Mouse (Mus musculus): ENCODE results near the gene Dpp9. TPM values are rescaled to one million over a fixed set of nuclear protein-coding genes. Genes with fewer than 3 reads are reported as not detected.

Gene Dpp9
- polyA plus RNA-seq, 1 experiment from 2014 or later = 12.0 TPM

GRCm38 (mm10) chr17:56233818-56234469, 15.2 kb upstream of the Dpp9 start:
- peak overlapping the region; percentile 17; the same call in 1 of the 2 replicates for H3K4me2 ChIP-seq (replicated peaks; ENCODE audit: low read depth)
- H3K9me3 ChIP-seq (ENCODE audit: control insufficient read depth) = no peaks in the 10 kb centered on the region
- H3K27ac ChIP-seq (ENCODE audit: low read depth, low read length) = no peak overlapping the region
- H3K9ac ChIP-seq (ENCODE audit: low read depth, low read length) = no peak overlapping the region
- WGBS = 2% methylated on average over 14 of the region's 14 CpGs
- no peaks in the 10 kb centered on the region for H3K27me3 ChIP-seq (replicated peaks; ENCODE audit: control insufficient read depth, insufficient read depth, low read length)
- no peaks in the 10 kb centered on the region for H3K4me1 ChIP-seq (replicated peaks; ENCODE audit: control insufficient read depth, insufficient read depth, low read length)
- H3K36me3 ChIP-seq (ENCODE audit: control insufficient read depth, insufficient read depth) = no peaks in the 10 kb centered on the region
- TF ChIP-seq CTCF (IDR thresholded peaks at IDR 0.05; ENCODE audit: low read depth) = no peak
- ATAC-seq = peak; percentile 88
- no peak overlapping the region for H3K4me3 ChIP-seq (ENCODE audit: low read depth, low read length)

GRCm38 (mm10) chr17:56233389-56233788, 14.7 kb upstream of the Dpp9 start:
- Histone ChIP-seq H3K4me3 (ENCODE audit: low read depth, low read length) (no peak overlapping the region), H3K27me3 (replicated peaks; ENCODE audit: control insufficient read depth, insufficient read depth, low read length) (no peaks in the 10 kb centered on the region), H3K4me1 (replicated peaks; ENCODE audit: control insufficient read depth, insufficient read depth, low read length) (no peaks in the 10 kb centered on the region), H3K4me2 (replicated peaks; ENCODE audit: low read depth) (peak overlapping the region; percentile 17; the same call in 1 of the 2 replicates), H3K9ac (ENCODE audit: low read depth, low read length) (no peak overlapping the region), H3K36me3 (ENCODE audit: control insufficient read depth, insufficient read depth) (no peaks in the 10 kb centered on the region), H3K27ac (ENCODE audit: low read depth, low read length) (no peak overlapping the region), H3K9me3 (ENCODE audit: control insufficient read depth) (no peaks in the 10 kb centered on the region)
- 51% methylated on average over 8 of the region's 8 CpGs for WGBS
- TF ChIP-seq CTCF (IDR thresholded peaks at IDR 0.05; ENCODE audit: low read depth) = no peak
- no peak for ATAC-seq

- no peak for ATAC-seq
- Histone ChIP-seq H3K36me3 (ENCODE audit: control insufficient read depth, insufficient read depth) (no peaks in the 10 kb centered on the region), H3K4me2 (replicated peaks; ENCODE audit: low read depth) (no peak overlapping the region), H3K4me1 (replicated peaks; ENCODE audit: control insufficient read depth, insufficient read depth, low read length) (no peaks in the 10 kb centered on the region), H3K4me3 (ENCODE audit: low read depth, low read length) (no peak overlapping the region), H3K27me3 (replicated peaks; ENCODE audit: control insufficient read depth, insufficient read depth, low read length) (no peaks in the 10 kb centered on the region), H3K9me3 (ENCODE audit: control insufficient read depth) (no peaks in the 10 kb centered on the region), H3K27ac (ENCODE audit: low read depth, low read length) (no peak overlapping the region), H3K9ac (ENCODE audit: low read depth, low read length) (no peak overlapping the region)
- TF ChIP-seq CTCF (IDR thresholded peaks at IDR 0.05; ENCODE audit: low read depth) = no peak
- WGBS = 63% methylated on average over 10 of the region's 10 CpGs
Observed at GRCm38 (mm10) chr17:56229943-56230342, 11.2 kb upstream of the Dpp9 start.

- no peak overlapping the region for H3K27ac ChIP-seq (ENCODE audit: low read depth, low read length)
- no peaks in the 10 kb centered on the region for H3K4me1 ChIP-seq (replicated peaks; ENCODE audit: control insufficient read depth, insufficient read depth, low read length)
- 69% methylated on average over 3 of the region's 3 CpGs for WGBS
- H3K4me2 ChIP-seq (replicated peaks; ENCODE audit: low read depth) = no peak overlapping the region
- no peaks in the 10 kb centered on the region for H3K9me3 ChIP-seq (ENCODE audit: control insufficient read depth)
- H3K4me3 ChIP-seq (ENCODE audit: low read depth, low read length) = no peak overlapping the region
- no peaks in the 10 kb centered on the region for H3K36me3 ChIP-seq (ENCODE audit: control insufficient read depth, insufficient read depth)
- H3K9ac ChIP-seq (ENCODE audit: low read depth, low read length) = no peak overlapping the region
- TF ChIP-seq CTCF (IDR thresholded peaks at IDR 0.05; ENCODE audit: low read depth) = no peak
- ATAC-seq = no peak
- no peaks in the 10 kb centered on the region for H3K27me3 ChIP-seq (replicated peaks; ENCODE audit: control insufficient read depth, insufficient read depth, low read length)
Observed at GRCm38 (mm10) chr17:56226566-56226965, 7.9 kb upstream of the Dpp9 start.

- WGBS = 12% methylated on average over 1 of the region's 1 CpGs
- Histone ChIP-seq H3K9me3 (ENCODE audit: control insufficient read depth) (no peaks in the 10 kb centered on the region), H3K4me2 (replicated peaks; ENCODE audit: low read depth) (no peak overlapping the region), H3K27me3 (replicated peaks; ENCODE audit: control insufficient read depth, insufficient read depth, low read length) (no peaks in the 10 kb centered on the region), H3K4me3 (ENCODE audit: low read depth, low read length) (no peak overlapping the region), H3K36me3 (ENCODE audit: control insufficient read depth, insufficient read depth) (no peaks in the 10 kb centered on the region), H3K4me1 (replicated peaks; ENCODE audit: control insufficient read depth, insufficient read depth, low read length) (no peaks in the 10 kb centered on the region; the same call in 1 of the 2 replicates), H3K9ac (ENCODE audit: low read depth, low read length) (no peak overlapping the region), H3K27ac (ENCODE audit: low read depth, low read length) (no peak overlapping the region)
- no peak for TF ChIP-seq CTCF (IDR thresholded peaks at IDR 0.05; ENCODE audit: low read depth)
- ATAC-seq = no peak
Observed at GRCm38 (mm10) chr17:56224916-56225315, 6.2 kb upstream of the Dpp9 start.

- no peak for TF ChIP-seq CTCF (IDR thresholded peaks at IDR 0.05; ENCODE audit: low read depth)
- Histone ChIP-seq H3K36me3 (ENCODE audit: control insufficient read depth, insufficient read depth) (0 out of 2 replicates have a peak, but pooled peaks cover 8% of the 10 kb centered on the region), H3K9me3 (ENCODE audit: control insufficient read depth) (no peaks in the 10 kb centered on the region), H3K4me3 (ENCODE audit: low read depth, low read length) (no peak overlapping the region), H3K27ac (ENCODE audit: low read depth, low read length) (no peak overlapping the region), H3K9ac (ENCODE audit: low read depth, low read length) (no peak overlapping the region), H3K4me1 (replicated peaks; ENCODE audit: control insufficient read depth, insufficient read depth, low read length) (peaks cover 4% of the 10 kb centered on the region), H3K27me3 (replicated peaks; ENCODE audit: control insufficient read depth, insufficient read depth, low read length) (no peaks in the 10 kb centered on the region), H3K4me2 (replicated peaks; ENCODE audit: low read depth) (peak overlapping the region; percentile 83; the same call in 1 of the 2 replicates)
- no peak for ATAC-seq
- 40% methylated on average over 3 of the region's 3 CpGs for WGBS
Observed at GRCm38 (mm10) chr17:56219805-56220204, 1.1 kb upstream of the Dpp9 start.

All from intestine, postnatal 0 days (tissue).